Mouse (Mus musculus) bone marrow, adult 2 months (tissue): ENCODE measurements around the gene Htr5b. TPM values are rescaled to one million over a fixed set of nuclear protein-coding genes. Genes with fewer than 3 reads are reported as not detected.

Experiments
- H3K27ac ChIP-seq: fragments of 200-500 bp; 2 replicates; pipeline ENCODE4 v1.5.1; 2012; ENCODE audit warnings: low read depth, mild to moderate bottlenecking, control low read depth, inconsistent platforms, low read length; ENCODE audit not compliant: control insufficient read depth, poor library complexity, insufficient read depth
- H3K4me1 ChIP-seq: fragments of 200-500 bp; 2 replicates; pipeline ENCODE4 v1.6.1; 2011; ENCODE audit warnings: low read length; ENCODE audit not compliant: control insufficient read depth, insufficient read depth
- H3K4me3 ChIP-seq: fragments of 200-500 bp; replicated peaks from 2 replicates; pipeline ENCODE3; 2011; ENCODE audit warnings: mild to moderate bottlenecking, low read depth, low read length, control low read depth; ENCODE audit not compliant: control insufficient read depth
- CTCF ChIP-seq: fragments of 200-500 bp; IDR thresholded peaks from 2 replicates; pipeline ENCODE4 v1.5.1; 2011; ENCODE audit warnings: low read length, control low read depth; ENCODE audit not compliant: control insufficient read depth, insufficient read depth
- POLR2A ChIP-seq: fragments of 200-500 bp; IDR thresholded peaks from 2 replicates; pipeline ENCODE4 v1.6.1; 2011; ENCODE audit warnings: low read depth, mild to moderate bottlenecking, control low read depth, low read length, borderline replicate concordance; ENCODE audit not compliant: control insufficient read depth
- WGBS: fragments of 180-500 bp; shearing (Covaris S2); methylation state at CpG from one replicate; pipeline ENCODE4 v1.1.7; 2018; 5-methylcytosine and 5-hydroxymethylcytosine counted together
- polyA plus RNA-seq: library from polyadenylated mRNA; stranded (reverse); fragments of >200 nt; gene quantifications from 2 replicates; pipeline ENCODE4 v1.2.4, GENCODE M21; 2011; ENCODE audit warnings: low replicate concordance; ENCODE audit not compliant: missing spikeins, insufficient read depth, insufficient read length

The Htr5b gene
- polyA plus RNA-seq, 1 experiment = not detected

DNA sequence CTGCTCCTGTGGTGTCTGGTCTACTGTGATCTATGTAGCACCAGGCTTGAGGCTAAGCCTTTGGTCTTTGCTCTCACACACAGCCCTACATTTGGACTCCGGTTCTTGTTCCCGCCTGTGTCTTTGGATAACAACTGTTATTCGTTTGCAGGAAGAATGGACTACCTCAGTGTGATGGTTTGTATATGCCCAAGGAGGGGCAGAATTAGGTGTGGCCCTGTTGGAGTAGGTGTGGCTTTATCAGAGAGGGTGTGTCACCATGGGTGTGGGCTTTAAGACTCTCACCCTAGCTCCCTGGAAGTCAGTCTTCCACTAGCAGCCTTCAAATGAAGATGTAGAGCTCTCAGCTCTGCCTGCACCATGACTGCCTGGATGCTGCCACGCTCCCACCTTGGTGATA is 20.4 kb upstream of the Htr5b start:
- Histone ChIP-seq H3K27ac (no peak overlapping the region), H3K4me3 (no peak overlapping the region), H3K4me1 (no peaks in the 10 kb centered on the region; the same call in 1 of the 2 replicates)
- 79% methylated on average over 4 of the region's 4 CpGs for WGBS
- no peak for TF ChIP-seq CTCF
- no peak for TF ChIP-seq POLR2A

DNA sequence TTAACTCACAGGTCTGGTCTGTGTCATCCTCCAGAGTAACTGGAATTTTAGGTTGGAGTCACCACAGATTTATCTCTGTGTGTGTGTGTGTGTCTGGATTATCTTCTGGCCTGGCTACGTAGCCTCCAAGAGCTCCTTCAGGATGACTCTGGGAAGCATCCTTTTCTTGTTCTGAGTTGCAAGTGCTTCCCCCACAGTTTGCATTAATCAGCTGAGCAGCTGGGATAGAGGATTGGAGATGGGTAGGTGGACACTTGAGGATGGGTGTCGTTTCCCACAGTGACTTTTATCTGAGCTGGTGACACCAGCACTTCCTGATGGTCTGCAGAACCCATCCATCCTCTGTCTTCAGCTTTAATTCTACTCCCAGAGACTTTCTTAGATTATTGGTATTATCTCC is 18.6 kb upstream of the Htr5b start:
- H3K4me1 ChIP-seq = no peaks in the 10 kb centered on the region; the same call in 1 of the 2 replicates
- no peak overlapping the region for H3K27ac ChIP-seq
- no peak overlapping the region for H3K4me3 ChIP-seq
- TF ChIP-seq POLR2A (no peak), CTCF (no peak)
- WGBS = 53% methylated on average over 2 of the region's 2 CpGs

DNA sequence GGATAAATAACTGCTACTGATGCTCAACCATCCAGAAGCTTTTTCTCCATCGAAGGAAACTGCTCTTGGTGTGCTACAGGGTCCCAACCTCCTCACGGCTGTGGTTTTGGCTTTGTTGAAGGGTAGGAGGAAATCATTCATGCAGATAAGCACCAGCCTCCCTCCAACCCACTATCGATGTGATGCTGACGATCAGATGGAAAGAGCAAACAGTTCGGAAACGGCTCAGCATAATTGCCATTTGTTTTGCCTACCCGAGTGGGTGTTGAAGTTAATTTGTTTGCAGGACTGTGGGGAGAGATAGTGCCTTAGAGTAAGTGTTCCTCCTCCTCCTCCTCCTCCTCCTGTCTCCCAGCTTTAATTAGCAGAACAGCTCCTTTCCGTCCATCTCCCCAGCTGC is 12.1 kb upstream of the Htr5b start:
- Histone ChIP-seq H3K4me1 (no peaks in the 10 kb centered on the region; the same call in 1 of the 2 replicates), H3K4me3 (no peak overlapping the region), H3K27ac (no peak overlapping the region)
- no peak for TF ChIP-seq POLR2A
- TF ChIP-seq CTCF = no peak
- WGBS = 59% methylated on average over 8 of the region's 8 CpGs

DNA sequence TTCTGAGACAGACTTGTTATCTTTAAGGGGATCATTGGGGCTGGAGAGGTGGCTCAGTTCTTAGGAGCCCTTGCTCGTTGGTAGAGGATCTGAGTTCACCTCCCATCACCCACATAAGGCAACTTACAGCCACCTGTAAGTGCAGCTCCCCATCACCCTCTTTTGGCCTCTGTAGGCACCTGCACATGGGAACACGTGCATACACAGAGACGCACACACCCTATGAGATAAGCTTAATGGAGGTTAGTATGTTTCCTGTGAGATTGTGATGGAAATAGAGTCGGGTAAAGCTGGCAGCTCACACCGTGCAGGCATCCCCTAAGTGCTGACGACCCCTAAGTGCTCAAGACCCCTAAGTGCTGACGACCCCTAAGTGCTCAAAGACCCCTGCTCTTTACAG is 3.2 kb upstream of the Htr5b start:
- Histone ChIP-seq H3K27ac (no peak overlapping the region), H3K4me3 (no peak overlapping the region), H3K4me1 (no peaks in the 10 kb centered on the region; the same call in 1 of the 2 replicates)
- 54% methylated on average over 7 of the region's 7 CpGs for WGBS
- TF ChIP-seq CTCF = no peak
- no peak for TF ChIP-seq POLR2A

DNA sequence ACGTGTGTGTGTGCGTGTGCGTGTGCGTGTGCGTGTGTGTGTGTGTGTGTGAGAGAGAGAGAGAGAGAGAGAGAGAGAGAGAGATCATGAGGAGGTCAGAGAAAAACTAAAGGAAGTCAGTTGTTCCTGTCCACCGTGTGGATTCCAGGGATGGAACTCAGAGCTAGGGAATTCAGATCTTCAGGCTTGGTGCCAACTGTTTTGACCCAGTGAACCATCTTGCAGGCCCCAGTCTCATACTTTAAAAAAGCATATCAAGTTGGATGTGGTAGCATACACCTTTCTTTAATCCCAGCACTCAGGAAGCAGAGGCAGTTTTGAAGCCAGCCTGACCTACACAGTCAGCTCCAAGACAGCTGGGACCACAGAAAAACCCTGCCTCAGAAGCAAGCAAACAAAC is 1.0 kb upstream of the Htr5b start:
- no peak for TF ChIP-seq CTCF
- Histone ChIP-seq H3K4me3 (no peak overlapping the region), H3K4me1 (no peaks in the 10 kb centered on the region; the same call in 1 of the 2 replicates), H3K27ac (no peak overlapping the region)
- 78% methylated on average over 6 of the region's 6 CpGs for WGBS

DNA sequence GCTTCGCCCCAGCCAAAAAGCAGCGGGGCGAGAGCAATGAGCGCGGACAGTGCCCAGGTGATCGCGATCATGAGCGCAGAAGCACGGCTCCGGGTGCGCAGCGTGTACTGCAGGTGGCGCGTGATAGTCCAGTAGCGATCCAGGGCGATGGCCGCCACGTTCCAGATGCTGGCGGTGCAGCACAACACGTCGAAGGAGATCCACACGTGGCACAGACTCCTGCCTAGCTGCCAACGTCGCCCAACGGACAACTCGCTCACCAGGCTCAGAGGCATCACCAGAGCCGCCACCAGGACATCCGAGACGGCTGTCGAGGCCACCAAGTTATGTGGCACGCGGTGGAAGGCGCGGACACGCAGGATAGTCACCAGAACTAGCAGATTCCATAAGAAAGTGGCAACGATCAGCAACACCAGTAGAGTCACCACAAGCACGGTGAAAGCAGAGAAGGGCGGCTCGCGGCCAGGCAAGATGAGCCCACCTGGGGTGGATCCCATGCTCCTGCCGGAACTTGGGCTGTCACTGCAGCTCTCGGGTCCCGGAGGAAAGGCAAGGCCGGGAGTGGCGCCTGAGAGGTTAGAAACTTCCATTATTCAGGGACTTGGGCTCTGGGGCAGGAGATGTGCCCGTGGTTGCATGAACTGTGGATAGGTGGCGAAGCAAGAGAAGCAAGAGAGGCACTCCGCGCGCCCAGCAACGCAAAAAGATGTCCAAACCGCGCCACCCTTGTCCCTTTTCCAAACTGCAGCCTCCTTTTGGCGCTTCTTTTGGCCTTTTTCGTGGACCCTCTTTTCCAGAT is 466 bp downstream of the Htr5b start:
- Histone ChIP-seq H3K4me1 (no peaks in the 10 kb centered on the region), H3K4me3 (no peak overlapping the region), H3K27ac (no peak overlapping the region)
- 16% methylated on average over 55 of the region's 55 CpGs for WGBS
- TF ChIP-seq POLR2A (no peak), CTCF (no peak)

DNA sequence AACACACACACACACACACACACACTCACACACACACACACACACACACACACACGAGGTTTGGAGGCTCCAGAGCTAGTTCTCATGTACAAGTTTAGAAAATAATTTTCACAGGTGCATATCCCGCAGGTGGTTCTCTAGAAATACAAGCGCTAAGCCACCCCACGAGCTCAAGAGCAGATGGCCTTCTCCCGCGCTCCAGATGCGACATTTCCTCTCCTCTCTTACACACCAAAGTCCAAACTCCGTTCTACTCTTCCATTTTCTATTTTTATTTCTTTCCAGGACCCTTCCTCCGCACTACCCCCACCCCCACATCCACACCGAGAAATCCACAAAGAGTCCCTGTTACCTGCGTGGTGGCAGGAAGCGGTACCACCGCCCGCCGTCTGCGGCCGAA is 1.2 kb downstream of the Htr5b start:
- 48% methylated on average over 17 of the region's 17 CpGs for WGBS
- H3K4me1 ChIP-seq = no peaks in the 10 kb centered on the region
- no peak overlapping the region for H3K27ac ChIP-seq
- TF ChIP-seq POLR2A (no peak), CTCF (no peak)
- no peak overlapping the region for H3K4me3 ChIP-seq

DNA sequence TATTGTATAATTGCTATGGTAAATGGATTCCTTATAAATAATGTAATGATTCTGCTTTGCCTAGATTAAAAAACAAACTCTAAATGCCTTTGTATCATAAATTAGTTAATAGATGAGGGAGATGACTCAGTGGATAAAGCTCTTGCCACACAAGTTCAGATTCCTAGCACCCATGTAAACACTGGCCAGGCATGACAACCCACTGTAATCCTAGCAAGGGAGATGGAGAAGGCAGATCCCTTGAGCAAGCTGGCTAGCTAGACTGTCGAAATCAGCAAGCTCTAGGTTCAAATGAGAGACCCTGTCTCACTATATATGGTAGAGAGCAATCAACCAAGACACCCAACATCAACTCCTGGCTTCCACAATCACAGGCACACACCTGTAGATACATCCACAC is 9.7 kb downstream of the Htr5b start:
- no peaks in the 10 kb centered on the region for H3K4me1 ChIP-seq
- no peak overlapping the region for H3K4me3 ChIP-seq
- H3K27ac ChIP-seq = no peak overlapping the region
- 62% methylated on average over 1 of the region's 1 CpGs for WGBS
- TF ChIP-seq CTCF (no peak), POLR2A (no peak)

DNA sequence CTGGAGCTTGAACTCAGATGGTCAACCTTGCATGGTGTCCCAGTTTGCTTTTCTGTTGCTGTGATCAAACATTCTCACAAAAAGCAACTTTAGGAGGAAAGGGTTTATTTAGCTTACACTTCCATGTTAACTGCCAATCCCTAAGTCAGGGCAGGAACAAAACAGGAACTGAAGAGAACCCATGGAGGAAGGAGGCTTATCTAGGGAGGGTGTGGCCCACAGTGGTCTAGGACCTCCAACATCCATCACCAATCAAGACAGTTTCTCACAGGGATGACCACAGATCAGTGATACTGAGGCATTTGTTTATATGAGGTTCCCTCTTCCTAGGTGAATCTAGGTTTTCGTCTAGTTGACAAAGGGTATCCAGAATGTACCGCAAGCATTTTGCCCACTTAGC is 16.3 kb downstream of the Htr5b start:
- 79% methylated on average over 2 of the region's 2 CpGs for WGBS
- no peaks in the 10 kb centered on the region for H3K4me1 ChIP-seq
- TF ChIP-seq POLR2A (no peak), CTCF (no peak)
- H3K4me3 ChIP-seq = no peak overlapping the region
- no peak overlapping the region for H3K27ac ChIP-seq
